Mouse (Mus musculus): Measurements from ENCODE around the gene Slc5a2.

GRCm38 (mm10) chr7:128255757-128256156 is 9.7 kb upstream of the Slc5a2 start:
- no peak for TF ChIP-seq CTCF (IDR thresholded peaks at IDR 0.05; ENCODE audit: low read depth)
- TF ChIP-seq EP300 (optimal IDR thresholded peaks at IDR 0.05) = no peak
